Mouse (Mus musculus) small intestine, adult 2 months (tissue): ENCODE data around the gene Rnf138rt1. TPM values are rescaled to one million over a fixed set of nuclear protein-coding genes. Genes with fewer than 3 reads are reported as not detected.

ENCODE experiments used
- H3K27ac ChIP-seq: fragments of 200-500 bp; 2 replicates; pipeline ENCODE4 v1.5.1; 2012; ENCODE audit warnings: low read depth, low read length, control low read depth, inconsistent platforms; ENCODE audit not compliant: insufficient read depth
- H3K27me3 ChIP-seq: fragments of 200-500 bp; 2 replicates; pipeline ENCODE4 v1.6.1; 2012; ENCODE audit warnings: mild to moderate bottlenecking, moderate library complexity, low read length, inconsistent platforms; ENCODE audit not compliant: control insufficient read depth, insufficient read depth
- H3K36me3 ChIP-seq: fragments of 200-500 bp; 2 replicates; pipeline ENCODE4 v1.6.1; 2012; ENCODE audit warnings: mild to moderate bottlenecking, low read length, control low read depth, inconsistent platforms; ENCODE audit not compliant: control insufficient read depth, insufficient read depth
- H3K4me1 ChIP-seq: fragments of 200-500 bp; 2 replicates; pipeline ENCODE4 v1.6.1; 2012; ENCODE audit warnings: low read length, inconsistent platforms, mixed read lengths; ENCODE audit not compliant: control insufficient read depth, insufficient read depth, insufficient read length
- H3K4me3 ChIP-seq: fragments of 200-500 bp; 2 replicates; pipeline ENCODE4 v1.5.1; 2012; ENCODE audit warnings: low read depth, mild to moderate bottlenecking, control low read depth, inconsistent platforms, low read length, moderate library complexity
- CTCF ChIP-seq: fragments of 200-500 bp; IDR thresholded peaks from 2 replicates; pipeline ENCODE4 v1.5.1; 2012; ENCODE audit warnings: low read depth, mild to moderate bottlenecking, control low read depth, inconsistent platforms, low read length, moderate library complexity, mixed read lengths; ENCODE audit not compliant: insufficient replicate concordance, insufficient read length; ENCODE audit errors: extremely low read depth
- POLR2A ChIP-seq: fragments of 200-500 bp; IDR thresholded peaks from 2 replicates; pipeline ENCODE4 v1.6.1; 2012; ENCODE audit warnings: low read depth, mild to moderate bottlenecking, control low read depth, inconsistent platforms, low read length, moderate library complexity
- WGBS: fragments of 180-500 bp; shearing (Covaris S2); methylation state at CpG from one replicate; pipeline ENCODE4 v1.1.7; 2018; 5-methylcytosine and 5-hydroxymethylcytosine counted together
- polyA plus RNA-seq: library from polyadenylated mRNA; depleted of rRNA; stranded (reverse); fragments of >200 nt; gene quantifications from 2 replicates; pipeline ENCODE4 v1.2.3, GENCODE M21; 2012; rRNA removed

Rnf138rt1 gene
- polyA plus RNA-seq, 1 experiment, result not detected

- no peak for TF ChIP-seq POLR2A
- no peak for TF ChIP-seq CTCF
- H3K4me3 ChIP-seq, result no peak overlapping the region
- no peaks in the 10 kb centered on the region for H3K4me1 ChIP-seq
- no peak overlapping the region for H3K27ac ChIP-seq
- 93% methylated on average over 1 of the region's 1 CpGs for WGBS
- H3K36me3 ChIP-seq, result no peaks in the 10 kb centered on the region
- no peaks in the 10 kb centered on the region for H3K27me3 ChIP-seq
Observed at GRCm38 (mm10) chrX:163734145-163734544, 27.0 kb downstream of the Rnf138rt1 start.

- TF ChIP-seq CTCF (no peak), POLR2A (no peak)
Observed at GRCm38 (mm10) chrX:163723630-163724029, 37.5 kb downstream of the Rnf138rt1 start.

GRCm38 (mm10) chrX:163722785-163723577 lies 38.1 kb downstream of the Rnf138rt1 start:
- no peaks in the 10 kb centered on the region for H3K36me3 ChIP-seq
- WGBS, result 46% methylated on average over 12 of the region's 12 CpGs
- H3K27me3 ChIP-seq, result no peaks in the 10 kb centered on the region
- no peak overlapping the region for H3K27ac ChIP-seq
- TF ChIP-seq POLR2A (no peak), CTCF (no peak)
- no peak overlapping the region for H3K4me3 ChIP-seq
- H3K4me1 ChIP-seq, result no peaks in the 10 kb centered on the region

More at GRCm38 (mm10) chrX:163723630-163724029, 37.5 kb downstream of the Rnf138rt1 start:
- H3K27me3 ChIP-seq, result no peaks in the 10 kb centered on the region
- no peaks in the 10 kb centered on the region for H3K4me1 ChIP-seq
- no peaks in the 10 kb centered on the region for H3K36me3 ChIP-seq
- no peak overlapping the region for H3K27ac ChIP-seq
- no peak overlapping the region for H3K4me3 ChIP-seq

GRCm38 (mm10) chrX:163720597-163720996 lies 40.5 kb downstream of the Rnf138rt1 start:
- no peak overlapping the region for H3K27ac ChIP-seq
- no peaks in the 10 kb centered on the region for H3K27me3 ChIP-seq
- TF ChIP-seq POLR2A (no peak), CTCF (no peak)
- H3K4me1 ChIP-seq, result no peaks in the 10 kb centered on the region
- no peak overlapping the region for H3K4me3 ChIP-seq
- no peaks in the 10 kb centered on the region for H3K36me3 ChIP-seq
- 32% methylated on average over 2 of the region's 2 CpGs for WGBS

Other genes starting within 250 kb of the Rnf138rt1 start
- gene Grpr, start 211.7 kb downstream of the Rnf138rt1 start, polyA plus RNA-seq, result 0.24 and 0.41 TPM in 2 replicates
- gene Ap1s2, start 147.7 kb upstream of the Rnf138rt1 start, polyA plus RNA-seq, result 0.13 and 0.18 TPM in 2 replicates
- 1.4 and 6.5 TPM in 2 replicates for gene Zrsr2, start 197.3 kb upstream of the Rnf138rt1 start, polyA plus RNA-seq